Mouse (Mus musculus) spleen, adult 2 months (tissue): Measurements from ENCODE around the gene Fzr1.

Experiments used
- CTCF ChIP-seq: fragments of 200-500 bp; IDR thresholded peaks from 2 replicates; pipeline ENCODE4 v1.5.1; 2011; ENCODE audit warnings: mild to moderate bottlenecking, inconsistent platforms; ENCODE audit not compliant: insufficient read depth, insufficient read length, insufficient replicate concordance; ENCODE audit errors: extremely low read depth
- POLR2A ChIP-seq: fragments of 200-500 bp; IDR thresholded peaks from 2 replicates; pipeline ENCODE4 v1.6.1; 2011; ENCODE audit warnings: low read depth, low read length, inconsistent platforms

DNA sequence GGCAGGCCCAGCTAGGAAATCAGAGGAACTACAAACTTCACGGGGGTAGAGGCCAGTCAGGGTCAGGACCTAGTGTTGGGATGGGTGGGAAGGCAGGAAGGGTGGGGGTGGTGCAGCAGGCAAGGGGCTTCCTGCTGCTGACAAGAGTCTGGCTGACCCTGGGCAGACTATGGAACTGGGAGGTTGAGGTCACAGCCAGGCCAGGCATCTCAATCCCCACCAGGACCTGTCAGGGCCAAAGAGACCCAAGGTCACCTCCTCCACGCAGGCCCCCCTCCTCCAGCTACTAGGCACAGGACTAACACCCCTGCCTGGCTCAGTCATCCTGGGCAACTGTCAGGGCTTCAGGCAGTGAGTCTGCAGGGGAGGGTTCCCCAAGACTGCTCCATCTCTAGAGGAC is 50.4 kb downstream of the Fzr1 start:
- TF ChIP-seq POLR2A, result no peak
- no peak for TF ChIP-seq CTCF
